Mouse (Mus musculus): ENCODE data around the gene Cacna1b.

GRCm38 (mm10) chr2:24646452-24647146 lies 116.4 kb downstream of the Cacna1b start:
- TF ChIP-seq CTCF (IDR thresholded peaks at IDR 0.05; ENCODE audit: insufficient read depth, low read depth, low read length) (no peak), POLR2A (IDR thresholded peaks at IDR 0.05; ENCODE audit: insufficient read depth, low read depth, low read length) (no peak)
